Comparison of ENCODE assay signal across 12 mouse cellular contexts in genomic region chr1:34306741-34307140, GRCm38 (mm10).
"Had no signal": no experiment of that assay in that cellular context is flagged by ENCODE, and none has a peak within 500 bp of the region (broad histone marks: within the 10 kb centered on the region; RNA-seq: fewer than 3 reads in every experiment).

No protein-coding gene starts in this region.

- H3K27me3 ChIP-seq: limb, embryonic 13.5 days; lung, embryonic 15.5 days; midbrain, embryonic 13.5 days; neural tube, embryonic 15.5 days had no signal

- H3K9me3 ChIP-seq: limb, embryonic 13.5 days; lung, embryonic 15.5 days; midbrain, embryonic 13.5 days; neural tube, embryonic 15.5 days had no signal

- H3K27ac ChIP-seq: layer of hippocampus, adult 2 months; limb, embryonic 13.5 days; lung, embryonic 15.5 days; midbrain, embryonic 13.5 days; neural tube, embryonic 15.5 days had no signal

- H3K4me2 ChIP-seq: limb, embryonic 13.5 days; lung, embryonic 15.5 days; midbrain, embryonic 13.5 days; neural tube, embryonic 15.5 days had no signal

- H3K4me1 ChIP-seq: limb, embryonic 13.5 days; lung, embryonic 15.5 days; midbrain, embryonic 13.5 days; neural tube, embryonic 15.5 days had no signal

- H3K4me3 ChIP-seq: layer of hippocampus, adult 2 months; limb, embryonic 13.5 days; lung, embryonic 15.5 days; midbrain, embryonic 13.5 days; myocyte; neural tube, embryonic 15.5 days had no signal

- H3K9ac ChIP-seq: limb, embryonic 13.5 days; lung, embryonic 15.5 days; midbrain, embryonic 13.5 days; neural tube, embryonic 15.5 days had no signal

- ATAC-seq: inflammation-experienced regulatory T-cells, adult 6 months; intestine, postnatal 0 days; midbrain, embryonic 13.5 days had no signal

- DNase-seq: kidney, postnatal 4 days; right cerebral cortex, adult 18-20 months; right cerebral cortex, postnatal 25 days; thymus, postnatal 4 days had no signal
